Mouse (Mus musculus) embryonic facial prominence, embryonic 12.5 days (tissue): ENCODE measurements around the gene Fam160a1. TPM values are rescaled to one million over a fixed set of nuclear protein-coding genes. Genes with fewer than 3 reads are reported as not detected.
A peak's percentile ranks its signal among the peaks of the same experiment; 100 is the strongest.

Source experiments
- ATAC-seq: fragments of 200-750 bp; cut with Nextera tagmentation; 2 replicates; pipeline ENCODE4 v1.8.0; 2017; ENCODE audit not compliant: insufficient number of reproducible peaks, insufficient read depth, low FRiP score, low TSS enrichment
- H3K27ac ChIP-seq: fragments of 300-500 bp; sonication (generic); 2 replicates; pipeline ENCODE4 v1.5.1; 2016; ENCODE audit warnings: mild to moderate bottlenecking
- H3K27me3 ChIP-seq: fragments of 300-500 bp; sonication (generic); 2 replicates; pipeline ENCODE4 v1.6.1; 2016; ENCODE audit warnings: mild to moderate bottlenecking, moderate library complexity
- H3K36me3 ChIP-seq: fragments of 300-500 bp; sonication (generic); 2 replicates; pipeline ENCODE4 v1.6.1; 2016; ENCODE audit warnings: mild to moderate bottlenecking
- H3K4me1 ChIP-seq: fragments of 300-500 bp; sonication (generic); 2 replicates; pipeline ENCODE4 v1.6.1; 2016
- H3K4me2 ChIP-seq: fragments of 300-500 bp; sonication (generic); replicated peaks from 2 replicates; pipeline ENCODE4 v1.6.1; 2016; ENCODE audit warnings: mild to moderate bottlenecking, moderate library complexity
- H3K4me3 ChIP-seq: fragments of 300-500 bp; sonication (generic); 2 replicates; pipeline ENCODE4 v1.5.1; 2016; ENCODE audit warnings: mild to moderate bottlenecking
- H3K9ac ChIP-seq: fragments of 300-500 bp; sonication (generic); 2 replicates; pipeline ENCODE4 v1.6.1; 2016; ENCODE audit warnings: mild to moderate bottlenecking, moderate library complexity
- H3K9me3 ChIP-seq: fragments of 300-500 bp; sonication (generic); 2 replicates; pipeline ENCODE4 v1.6.1; 2016; ENCODE audit warnings: mild to moderate bottlenecking, moderate library complexity
- WGBS: fragments of 180-500 bp; shearing (Covaris S2); methylation state at CpG from one replicate; pipeline ENCODE4 v1.1.7; 2016; 5-methylcytosine and 5-hydroxymethylcytosine counted together
- polyA plus RNA-seq: library from polyadenylated mRNA; unstranded; fragments of >200 nt; fragmentation: Nextera tagmentation; extraction: Ambion mirVana; gene quantifications from 2 replicates; pipeline ENCODE4 v1.2.1, GENCODE M21; 2016

The Fam160a1 gene
- 2.3 and 2.6 TPM in 2 replicates for polyA plus RNA-seq

DNA sequence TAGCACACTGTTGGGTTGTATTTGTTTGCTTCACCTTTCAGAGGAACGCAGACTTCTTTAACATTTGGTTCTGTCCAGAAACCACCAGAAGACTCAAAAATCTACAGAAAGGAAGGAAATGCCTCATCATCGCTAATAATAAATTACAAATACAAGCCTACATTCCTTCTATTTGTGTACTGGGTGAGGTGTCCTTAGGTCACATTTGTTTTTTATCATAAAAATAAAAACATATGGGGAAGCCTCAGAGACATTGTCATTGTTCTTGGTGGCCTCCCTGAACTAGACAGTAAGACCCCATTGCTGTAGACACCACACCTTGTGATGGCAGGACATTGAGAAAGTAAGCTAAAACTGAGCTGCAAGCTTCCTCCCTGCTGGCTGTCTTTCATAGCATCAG lies at the start of gene Fam160a1:
Fam160a1 (minus strand) TSS at position 101 of the 400 bp plus-strand sequence.
- Histone ChIP-seq H3K4me2 (no peak within 1 kb of the TSS), H3K4me1 (peaks cover 3% of the 10 kb centered on the region; the same call in 1 of the 2 replicates), H3K9me3 (no peaks in the 10 kb centered on the region), H3K4me3 (no peak within 1 kb of the TSS), H3K36me3 (no peaks in the 10 kb centered on the region), H3K9ac (no peak within 1 kb of the TSS), H3K27ac (no peak within 1 kb of the TSS), H3K27me3 (no peaks in the 10 kb centered on the region)
- no peak for ATAC-seq
- 79% methylated on average over 2 of the region's 2 CpGs for WGBS

DNA sequence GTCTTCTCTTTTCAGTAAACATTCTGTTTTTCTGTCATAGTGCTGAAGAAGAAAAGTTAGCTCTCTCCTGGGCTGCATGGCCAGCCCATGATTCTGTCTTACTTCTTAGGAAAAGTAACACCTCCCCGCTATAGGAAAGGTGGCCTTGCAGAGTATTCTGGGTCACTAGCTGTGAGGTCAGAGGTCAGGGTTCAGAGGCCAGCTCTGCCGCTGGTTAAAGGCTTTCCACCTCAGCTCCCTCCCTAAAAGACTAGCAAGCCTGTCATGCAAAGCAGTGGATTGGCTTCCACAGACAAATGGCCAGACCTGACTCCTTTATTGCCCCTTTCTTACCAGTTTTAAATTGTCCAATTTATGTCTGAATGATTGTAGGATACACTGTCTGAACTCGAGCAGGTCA lies 46.9 kb upstream of the Fam160a1 start:
- 29% methylated on average over 3 of the region's 3 CpGs for WGBS
- no peak for ATAC-seq
- H3K9me3 ChIP-seq, result 0 out of 2 replicates have a peak, but pooled peaks cover 2% of the 10 kb centered on the region
- H3K9ac ChIP-seq, result no peak overlapping the region
- no peak overlapping the region for H3K4me2 ChIP-seq
- H3K4me1 ChIP-seq, result no peaks in the 10 kb centered on the region
- H3K27ac ChIP-seq, result no peak overlapping the region
- no peaks in the 10 kb centered on the region for H3K27me3 ChIP-seq
- no peak overlapping the region for H3K4me3 ChIP-seq
- no peaks in the 10 kb centered on the region for H3K36me3 ChIP-seq

DNA sequence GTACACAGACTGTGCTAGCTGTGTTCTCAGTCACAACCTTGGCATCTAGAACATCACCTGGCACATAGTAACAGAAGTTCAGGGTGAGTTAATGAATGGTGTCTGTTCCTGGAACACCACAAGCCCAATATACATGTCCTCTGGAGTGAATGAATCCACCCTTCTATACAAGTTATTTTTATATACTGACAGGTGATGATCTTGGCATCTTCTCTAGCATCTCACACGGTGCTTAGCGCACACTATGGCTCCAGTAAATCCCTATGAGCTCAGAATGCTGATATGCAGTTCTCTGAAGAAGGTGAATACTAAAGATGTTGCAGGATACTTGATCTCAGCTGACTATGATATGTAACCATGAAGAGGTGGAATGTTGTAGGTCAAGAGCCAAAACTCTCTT lies 45.8 kb upstream of the Fam160a1 start:
- no peaks in the 10 kb centered on the region for H3K36me3 ChIP-seq
- H3K9me3 ChIP-seq, result no peaks in the 10 kb centered on the region
- no peak overlapping the region for H3K4me3 ChIP-seq
- H3K4me2 ChIP-seq, result no peak overlapping the region
- ATAC-seq, result no peak
- no peak overlapping the region for H3K27ac ChIP-seq
- H3K9ac ChIP-seq, result no peak overlapping the region
- 90% methylated on average over 2 of the region's 2 CpGs for WGBS
- H3K4me1 ChIP-seq, result no peaks in the 10 kb centered on the region
- H3K27me3 ChIP-seq, result no peaks in the 10 kb centered on the region

DNA sequence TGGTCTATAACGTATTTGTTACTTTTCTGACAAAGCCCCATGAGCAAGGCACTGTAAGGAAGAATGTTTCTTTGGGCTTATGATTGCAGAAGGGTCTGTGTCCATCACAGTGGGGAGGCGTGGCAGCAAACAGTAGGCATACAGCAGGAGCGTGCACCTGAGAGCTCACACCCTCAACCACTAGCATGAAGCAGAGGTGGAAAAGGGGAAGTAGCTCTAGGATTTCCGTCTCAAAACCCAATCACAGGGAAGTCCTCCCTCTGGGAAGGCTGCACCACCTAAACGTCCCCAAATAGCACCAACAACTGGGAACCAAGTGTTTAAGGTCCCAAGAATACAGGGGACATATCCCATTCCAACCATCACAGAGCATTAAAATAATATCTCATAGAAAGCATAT lies 43.9 kb upstream of the Fam160a1 start:
- no peak for ATAC-seq
- WGBS, result 84% methylated on average over 5 of the region's 5 CpGs
- no peaks in the 10 kb centered on the region for H3K9me3 ChIP-seq
- H3K4me3 ChIP-seq, result no peak overlapping the region
- H3K27ac ChIP-seq, result no peak overlapping the region
- no peak overlapping the region for H3K9ac ChIP-seq
- H3K4me1 ChIP-seq, result no peaks in the 10 kb centered on the region
- no peak overlapping the region for H3K4me2 ChIP-seq
- no peaks in the 10 kb centered on the region for H3K36me3 ChIP-seq
- H3K27me3 ChIP-seq, result no peaks in the 10 kb centered on the region

DNA sequence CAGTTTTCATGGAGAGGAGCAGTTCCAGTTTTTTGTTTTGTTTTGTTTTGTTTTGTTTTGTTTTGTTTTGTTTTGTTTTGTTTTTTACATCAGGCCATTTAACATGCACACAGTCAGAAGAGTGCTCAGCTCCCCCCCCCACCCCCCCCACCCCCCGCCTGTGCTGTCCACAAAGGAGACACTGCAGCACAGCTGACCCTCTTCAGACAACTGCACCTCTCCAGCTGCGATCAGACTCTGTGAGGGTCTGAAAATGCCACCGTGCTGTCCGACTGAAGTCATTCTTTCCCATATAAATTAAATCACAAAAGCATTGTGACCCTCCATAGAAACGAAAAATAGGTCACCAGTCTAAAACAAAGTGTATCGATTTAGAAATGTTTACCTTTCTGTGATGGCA lies 42.2 kb upstream of the Fam160a1 start:
- Histone ChIP-seq H3K9me3 (no peaks in the 10 kb centered on the region), H3K4me1 (no peaks in the 10 kb centered on the region), H3K27me3 (no peaks in the 10 kb centered on the region), H3K4me2 (no peak overlapping the region), H3K9ac (no peak overlapping the region), H3K27ac (no peak overlapping the region), H3K36me3 (no peaks in the 10 kb centered on the region), H3K4me3 (no peak overlapping the region)
- 72% methylated on average over 6 of the region's 6 CpGs for WGBS
- no peak for ATAC-seq

DNA sequence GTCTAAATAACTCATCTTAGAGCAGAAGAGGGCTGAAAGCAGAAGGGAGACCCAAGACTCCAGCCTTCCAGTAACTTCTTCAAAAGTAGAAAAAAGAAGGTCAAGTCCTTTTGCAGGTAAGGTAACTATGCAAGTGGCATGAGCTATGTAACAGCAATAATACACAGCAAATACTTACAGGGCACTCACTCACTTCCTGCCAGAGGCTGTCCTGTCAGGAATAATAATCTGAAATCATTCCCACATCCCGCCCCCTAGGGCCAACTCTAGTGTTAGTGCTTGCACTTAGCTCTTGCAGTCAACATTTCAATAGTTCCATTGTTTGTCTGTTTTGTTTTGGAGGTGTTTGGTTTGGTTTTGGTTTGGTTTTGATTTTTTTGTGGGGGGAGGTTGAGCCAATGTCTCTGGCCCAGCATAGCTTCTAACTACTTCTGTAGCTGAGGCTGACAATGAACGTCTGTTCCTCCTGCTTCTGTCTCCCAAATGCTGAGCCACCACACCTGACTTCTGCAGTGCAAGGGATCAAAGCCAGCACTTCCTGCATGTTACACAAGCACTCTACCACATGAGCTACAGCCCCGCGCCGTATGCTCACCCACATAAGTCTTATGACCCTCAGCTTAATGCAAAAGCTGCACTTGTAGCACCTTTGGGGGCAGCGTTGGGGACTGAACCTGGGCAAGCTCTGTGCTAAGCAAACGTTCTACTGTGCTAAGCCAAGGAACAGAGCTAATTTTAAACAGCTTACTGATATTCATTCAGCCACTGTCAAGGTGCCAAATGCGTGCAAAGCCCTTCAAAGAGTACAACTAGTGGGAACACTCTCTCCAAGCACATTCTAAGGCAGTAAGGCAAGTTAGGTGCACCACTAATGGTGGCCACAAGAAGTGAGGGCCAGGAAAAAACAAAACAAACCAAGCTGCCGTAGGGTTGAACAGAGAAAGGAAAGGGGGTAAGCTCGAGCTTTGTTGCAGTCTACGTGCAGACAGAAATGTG lies 41.3 kb upstream of the Fam160a1 start:
- no peak overlapping the region for H3K9ac ChIP-seq
- no peaks in the 10 kb centered on the region for H3K36me3 ChIP-seq
- no peaks in the 10 kb centered on the region for H3K27me3 ChIP-seq
- WGBS, result 54% methylated on average over 11 of the region's 11 CpGs
- H3K4me3 ChIP-seq, result no peak overlapping the region
- H3K27ac ChIP-seq, result 0 out of 2 replicates have a peak overlapping the region, but pooled peaks have one; percentile 8
- H3K4me2 ChIP-seq, result no peak overlapping the region
- no peak for ATAC-seq
- H3K4me1 ChIP-seq, result no peaks in the 10 kb centered on the region
- no peaks in the 10 kb centered on the region for H3K9me3 ChIP-seq

DNA sequence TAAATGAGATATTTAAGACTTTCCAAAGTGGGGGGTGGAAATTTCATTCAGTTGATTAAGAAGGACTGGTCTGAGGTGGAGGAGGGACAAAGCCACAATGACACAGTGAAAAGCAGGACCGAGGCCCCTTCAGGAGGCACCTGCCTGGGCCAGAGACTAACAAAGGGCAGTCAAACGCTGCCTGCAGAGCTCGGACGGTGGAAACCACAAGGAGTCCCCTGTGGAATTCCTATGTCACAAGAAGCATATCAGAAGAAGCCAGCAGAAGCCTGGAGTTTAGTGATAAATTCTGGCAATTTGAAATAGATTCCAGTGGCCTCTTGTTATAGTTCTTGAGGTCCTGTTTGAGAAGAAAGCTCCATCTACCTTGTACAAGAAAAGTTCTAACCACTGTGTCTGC lies 40.0 kb upstream of the Fam160a1 start:
- H3K9me3 ChIP-seq, result no peaks in the 10 kb centered on the region

DNA sequence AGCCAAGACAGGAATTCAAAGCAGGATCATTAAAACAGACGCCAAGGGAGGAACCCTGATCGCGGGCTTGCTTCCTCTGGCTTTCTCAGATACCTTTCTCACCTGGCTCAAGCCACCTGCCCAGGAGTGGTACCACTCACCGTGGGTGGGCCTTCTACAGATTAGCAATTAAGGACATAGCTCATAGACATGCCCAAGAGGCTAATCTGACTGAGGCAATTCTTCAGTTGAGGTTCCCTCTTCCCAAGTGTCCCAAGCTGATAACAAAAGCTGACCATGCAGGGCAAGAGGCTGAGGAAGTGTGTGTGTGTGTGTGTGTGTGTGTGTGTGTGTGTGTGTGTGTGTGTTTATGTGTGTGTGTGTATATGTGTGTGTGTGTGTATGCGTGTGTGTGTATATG lies 38.9 kb upstream of the Fam160a1 start:
- Histone ChIP-seq H3K9me3 (no peaks in the 10 kb centered on the region), H3K36me3 (no peaks in the 10 kb centered on the region), H3K27me3 (no peaks in the 10 kb centered on the region), H3K27ac (no peak overlapping the region), H3K4me1 (no peaks in the 10 kb centered on the region), H3K4me2 (no peak overlapping the region), H3K4me3 (no peak overlapping the region), H3K9ac (no peak overlapping the region)
- no peak for ATAC-seq
- WGBS, result 80% methylated on average over 5 of the region's 5 CpGs

More for the DNA sequence above, 40.0 kb upstream of the Fam160a1 start:
- no peak for ATAC-seq
- Histone ChIP-seq H3K4me2 (no peak overlapping the region), H3K9ac (no peak overlapping the region), H3K27me3 (no peaks in the 10 kb centered on the region), H3K27ac (no peak overlapping the region), H3K4me1 (no peaks in the 10 kb centered on the region), H3K36me3 (no peaks in the 10 kb centered on the region), H3K4me3 (no peak overlapping the region)
- 45% methylated on average over 4 of the region's 4 CpGs for WGBS

DNA sequence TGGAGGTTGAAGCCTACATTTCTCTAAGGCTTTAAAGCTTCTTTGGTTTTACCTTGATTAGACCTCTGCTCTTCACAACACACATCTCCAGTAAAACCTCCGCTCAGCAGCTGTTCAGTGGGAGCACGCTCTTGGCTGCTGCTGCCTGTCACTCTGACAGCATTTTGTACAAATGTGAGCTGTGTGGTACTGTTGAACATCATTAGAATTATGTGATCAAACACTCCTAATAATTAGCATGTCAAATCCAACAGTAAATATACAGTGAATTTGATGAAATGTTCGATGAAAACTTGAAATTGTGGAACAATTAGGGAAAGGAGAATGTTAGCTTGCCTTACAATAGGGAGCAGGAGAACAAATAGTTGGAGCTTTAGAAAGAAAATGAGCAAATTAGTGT lies 38.0 kb upstream of the Fam160a1 start:
- Histone ChIP-seq H3K4me3 (no peak overlapping the region), H3K36me3 (no peaks in the 10 kb centered on the region), H3K4me1 (no peaks in the 10 kb centered on the region), H3K27me3 (no peaks in the 10 kb centered on the region), H3K9ac (no peak overlapping the region), H3K9me3 (no peaks in the 10 kb centered on the region), H3K27ac (no peak overlapping the region), H3K4me2 (no peak overlapping the region)
- ATAC-seq, result no peak
- 84% methylated on average over 3 of the region's 3 CpGs for WGBS

DNA sequence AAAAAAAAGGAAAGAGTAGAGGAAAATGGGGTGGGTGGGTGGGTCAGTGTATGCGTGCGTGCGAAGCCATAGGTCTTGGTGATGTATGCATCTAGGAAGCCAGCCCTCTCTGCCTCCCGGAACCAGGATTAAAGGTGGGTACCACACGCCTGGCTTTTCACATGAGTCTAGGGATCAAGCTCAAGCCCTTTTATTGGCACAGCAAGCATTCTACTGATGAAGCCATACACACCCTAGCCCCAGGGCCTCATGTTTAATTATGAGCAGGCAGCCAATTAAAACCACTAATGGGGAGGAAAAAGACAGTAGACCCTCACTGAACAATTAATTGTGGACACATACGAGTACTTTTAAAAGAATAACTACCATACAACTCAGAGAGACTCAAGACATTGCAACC lies 37.1 kb upstream of the Fam160a1 start:
- Histone ChIP-seq H3K27ac (no peak overlapping the region), H3K4me3 (no peak overlapping the region), H3K4me1 (no peaks in the 10 kb centered on the region), H3K9ac (no peak overlapping the region), H3K9me3 (no peaks in the 10 kb centered on the region), H3K36me3 (no peaks in the 10 kb centered on the region), H3K27me3 (no peaks in the 10 kb centered on the region), H3K4me2 (no peak overlapping the region)
- ATAC-seq, result no peak
- 87% methylated on average over 6 of the region's 6 CpGs for WGBS

DNA sequence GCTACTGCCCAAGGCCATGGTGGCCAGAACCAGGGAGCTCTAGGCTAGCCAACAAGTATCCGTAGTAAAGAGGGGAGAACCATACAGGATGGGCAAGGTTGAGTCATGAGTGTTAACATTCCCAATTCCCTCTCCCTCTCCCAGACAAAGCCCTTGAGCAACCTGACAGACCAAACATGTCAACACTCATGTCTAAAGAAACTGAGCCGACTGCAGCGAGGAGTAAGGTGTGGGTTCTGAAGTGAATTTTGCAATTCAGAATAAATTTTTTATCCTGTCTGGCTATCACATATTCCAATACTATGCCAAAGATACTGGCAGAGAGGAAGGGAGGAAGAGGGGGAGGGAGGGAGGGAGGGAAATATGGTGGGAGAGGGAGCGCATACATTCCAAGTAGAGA lies 36.6 kb upstream of the Fam160a1 start:
- Histone ChIP-seq H3K9ac (no peak overlapping the region), H3K27ac (no peak overlapping the region), H3K4me1 (no peaks in the 10 kb centered on the region), H3K4me3 (no peak overlapping the region), H3K27me3 (no peaks in the 10 kb centered on the region), H3K36me3 (no peaks in the 10 kb centered on the region), H3K4me2 (no peak overlapping the region), H3K9me3 (no peaks in the 10 kb centered on the region)
- no peak for ATAC-seq
- 86% methylated on average over 4 of the region's 4 CpGs for WGBS

DNA sequence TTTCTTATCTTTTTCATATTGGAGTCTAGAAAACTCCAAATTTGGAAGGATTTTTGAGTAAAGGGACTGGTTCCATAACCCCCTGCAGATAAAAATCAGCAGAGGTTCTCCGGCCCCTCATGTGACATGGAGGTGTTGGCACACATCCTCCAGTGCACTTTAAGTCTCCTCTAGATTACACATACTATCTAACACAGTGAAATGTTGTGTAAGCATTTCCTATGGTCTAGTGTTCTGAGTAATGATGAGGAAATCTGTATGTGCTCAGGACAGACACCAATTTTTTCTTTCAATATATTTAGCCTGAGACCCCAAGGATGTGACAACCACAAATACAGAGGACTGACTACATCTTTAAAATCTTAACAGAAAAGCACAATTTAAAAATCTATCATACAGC lies 33.0 kb upstream of the Fam160a1 start:
- no peak overlapping the region for H3K27ac ChIP-seq
- no peak for ATAC-seq
- H3K4me1 ChIP-seq, result no peaks in the 10 kb centered on the region
- H3K27me3 ChIP-seq, result no peaks in the 10 kb centered on the region
- no peak overlapping the region for H3K4me3 ChIP-seq
- 0 out of 2 replicates have a peak, but pooled peaks cover 3% of the 10 kb centered on the region for H3K9me3 ChIP-seq
- no peaks in the 10 kb centered on the region for H3K36me3 ChIP-seq
- no peak overlapping the region for H3K9ac ChIP-seq
- 90% methylated on average over 1 of the region's 1 CpGs for WGBS
- no peak overlapping the region for H3K4me2 ChIP-seq
